Mouse (Mus musculus) testis, adult 2 months (tissue): ENCODE measurements around the gene Cdk4.

Experiments
- CTCF ChIP-seq: fragments of 200-500 bp; IDR thresholded peaks from 2 replicates; pipeline ENCODE4 v1.5.1; 2012; ENCODE audit warnings: low read depth, mild to moderate bottlenecking, inconsistent platforms, low read length, moderate library complexity; ENCODE audit not compliant: control insufficient read depth, insufficient read depth, insufficient replicate concordance
- POLR2A ChIP-seq: fragments of 200-500 bp; IDR thresholded peaks from 2 replicates; pipeline ENCODE4 v1.6.1; 2012; ENCODE audit warnings: low read depth, mild to moderate bottlenecking, inconsistent platforms, low read length, moderate library complexity; ENCODE audit not compliant: control insufficient read depth

DNA sequence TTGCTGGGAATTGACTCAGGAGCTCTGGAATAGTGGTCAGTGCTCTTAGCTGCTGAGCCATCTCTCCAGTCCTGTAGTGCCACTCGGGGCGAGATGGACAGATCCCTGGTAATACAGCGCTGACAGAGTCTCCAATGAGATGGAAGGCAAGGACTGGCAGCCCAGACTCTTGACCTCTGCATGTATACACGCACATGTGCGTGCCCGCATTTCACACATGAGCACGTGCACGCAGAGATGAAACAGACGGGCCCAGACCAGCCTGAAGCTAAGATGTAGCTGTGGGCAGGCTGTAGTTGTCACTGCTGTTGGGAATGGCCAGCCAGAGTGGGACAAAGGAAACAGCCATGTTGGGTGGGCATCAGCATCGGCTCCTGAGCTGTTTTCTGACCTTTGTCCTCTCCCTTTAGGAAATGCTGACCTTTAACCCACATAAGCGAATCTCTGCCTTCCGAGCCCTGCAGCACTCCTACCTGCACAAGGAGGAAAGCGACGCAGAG is 3.2 kb downstream of the Cdk4 start:
- TF ChIP-seq CTCF (no peak), POLR2A (peak; percentile 19; the same call in 1 of the 2 replicates)
